Mouse (Mus musculus) megakaryocyte, embryonic 14.5 days (primary cell): ENCODE measurements around the gene Il1r2. TPM values are rescaled to one million over a fixed set of nuclear protein-coding genes. Genes with fewer than 3 reads are reported as not detected.

Source experiments
- H3K27me3 ChIP-seq: replicated peaks from 2 replicates; pipeline ENCODE3; 2012; ENCODE audit warnings: inconsistent platforms
- H3K36me3 ChIP-seq: replicated peaks from 2 replicates; pipeline ENCODE3; 2012; ENCODE audit warnings: low read length, inconsistent platforms, mixed read lengths
- H3K4me1 ChIP-seq: 2 replicates; pipeline ENCODE4 v1.6.1; 2012; ENCODE audit warnings: inconsistent platforms
- H3K4me3 ChIP-seq: replicated peaks from 2 replicates; pipeline ENCODE3; 2012; ENCODE audit warnings: moderate library complexity, mild to moderate bottlenecking, inconsistent platforms
- H3K9me3 ChIP-seq: 2 replicates; pipeline ENCODE4 v1.6.1; 2012; ENCODE audit warnings: inconsistent platforms
- FLI1 ChIP-seq: IDR thresholded peaks from 2 replicates; pipeline ENCODE4 v1.6.1; 2012; ENCODE audit warnings: low read length, inconsistent platforms, mixed read lengths
- GATA1 ChIP-seq: IDR thresholded peaks from 3 replicates; pipeline ENCODE4 v1.6.1; 2012; ENCODE audit warnings: mixed read lengths, low read length, inconsistent platforms, borderline replicate concordance
- polyA plus RNA-seq: library from polyadenylated mRNA; stranded (reverse); fragments of >175 nt; gene quantifications from 2 replicates; pipeline ENCODE4 v1.2.3, GENCODE M21; 2012; ENCODE audit warnings: low replicate concordance; ENCODE audit not compliant: insufficient read depth

Il1r2 gene
- polyA plus RNA-seq, 1 experiment = not detected

DNA sequence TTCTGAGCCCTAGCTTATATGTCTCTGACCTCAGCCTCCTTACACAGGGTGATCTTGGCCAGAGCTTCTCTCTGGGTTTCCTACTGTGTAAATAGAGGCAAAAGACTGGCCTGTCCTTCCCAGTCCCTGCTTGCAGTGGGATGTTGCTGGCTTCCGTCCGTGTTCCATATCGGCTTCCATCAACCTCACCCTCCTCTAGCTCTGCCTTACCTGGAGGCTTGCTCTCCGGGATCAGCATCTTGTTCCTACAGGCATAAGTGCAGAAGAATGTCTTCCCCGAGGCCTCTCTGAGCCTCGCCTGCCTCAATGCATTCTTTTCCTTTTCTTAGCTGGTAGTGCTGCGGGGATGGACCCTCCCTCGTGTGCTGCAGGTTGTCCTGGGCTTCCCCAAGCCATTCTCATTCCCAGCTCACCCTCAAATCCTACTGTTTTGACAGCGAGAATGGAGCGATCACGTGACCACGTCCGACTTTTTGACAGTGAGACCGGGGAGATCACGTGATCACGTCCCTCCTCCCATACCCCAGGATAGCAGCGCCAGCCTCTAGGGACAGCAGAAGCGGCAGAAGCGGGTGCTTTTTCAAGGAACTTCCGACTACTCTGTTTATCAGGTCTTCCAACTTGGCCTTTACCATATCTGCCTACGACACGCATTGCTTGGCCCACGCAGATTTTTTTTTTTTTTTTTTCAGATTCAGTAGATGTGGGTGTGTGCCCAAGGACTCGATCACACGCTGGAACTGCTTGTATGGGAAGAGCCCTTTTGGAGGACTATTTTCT is 11.7 kb downstream of the Il1r2 start:
- no peaks in the 10 kb centered on the region for H3K9me3 ChIP-seq
- no peaks in the 10 kb centered on the region for H3K36me3 ChIP-seq
- peaks cover 21% of the 10 kb centered on the region for H3K27me3 ChIP-seq
- no peak for TF ChIP-seq GATA1
- TF ChIP-seq FLI1 = no peak
- peak overlapping the region; percentile 89 for H3K4me3 ChIP-seq
- peaks cover 25% of the 10 kb centered on the region for H3K4me1 ChIP-seq

DNA sequence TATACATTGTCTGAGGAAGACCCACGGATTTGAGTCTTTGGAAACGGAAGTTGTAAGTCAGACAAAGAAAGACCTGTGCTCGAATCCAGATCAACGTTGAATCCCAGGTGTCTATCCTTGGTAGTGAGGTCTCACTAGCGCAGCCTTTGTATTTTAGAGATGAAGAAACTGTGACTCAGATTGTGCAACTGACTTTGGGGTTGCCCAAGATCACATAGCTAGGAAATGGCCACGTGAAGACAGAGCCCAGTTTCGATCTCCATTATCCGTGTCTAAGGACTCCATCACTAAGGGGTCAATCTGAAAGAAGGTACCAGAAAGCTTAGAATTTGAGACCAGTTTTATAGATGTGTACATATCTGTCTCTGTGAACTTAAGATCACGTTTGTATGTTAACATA is 17.3 kb downstream of the Il1r2 start:
- Histone ChIP-seq H3K9me3 (no peaks in the 10 kb centered on the region), H3K4me3 (no peak overlapping the region), H3K4me1 (peaks cover 16% of the 10 kb centered on the region; the same call in 1 of the 2 replicates), H3K36me3 (no peaks in the 10 kb centered on the region), H3K27me3 (peaks cover 15% of the 10 kb centered on the region)
- TF ChIP-seq FLI1 (no peak), GATA1 (no peak)

DNA sequence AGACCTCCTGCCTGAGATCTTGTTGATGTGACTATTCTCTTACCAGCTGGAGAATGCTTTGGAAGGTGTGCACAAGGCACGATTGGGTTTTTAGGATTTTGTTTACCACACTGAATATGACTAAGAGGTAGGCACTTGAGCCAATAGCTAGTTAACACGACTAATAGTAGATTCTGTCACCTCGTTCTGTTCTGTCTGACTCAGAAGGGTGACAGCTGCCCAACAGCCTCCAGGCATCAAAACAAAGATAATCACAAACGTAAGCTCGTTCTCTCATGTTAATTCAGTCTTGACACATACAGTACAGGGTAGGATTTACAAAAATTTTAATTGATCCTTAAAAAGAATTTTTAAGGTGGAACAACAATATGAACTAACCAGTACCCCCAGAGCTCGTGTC is 18.7 kb downstream of the Il1r2 start:
- Histone ChIP-seq H3K4me1 (peaks cover 9% of the 10 kb centered on the region; the same call in 1 of the 2 replicates), H3K4me3 (no peak overlapping the region)
- no peak for TF ChIP-seq FLI1
- TF ChIP-seq GATA1 = no peak

DNA sequence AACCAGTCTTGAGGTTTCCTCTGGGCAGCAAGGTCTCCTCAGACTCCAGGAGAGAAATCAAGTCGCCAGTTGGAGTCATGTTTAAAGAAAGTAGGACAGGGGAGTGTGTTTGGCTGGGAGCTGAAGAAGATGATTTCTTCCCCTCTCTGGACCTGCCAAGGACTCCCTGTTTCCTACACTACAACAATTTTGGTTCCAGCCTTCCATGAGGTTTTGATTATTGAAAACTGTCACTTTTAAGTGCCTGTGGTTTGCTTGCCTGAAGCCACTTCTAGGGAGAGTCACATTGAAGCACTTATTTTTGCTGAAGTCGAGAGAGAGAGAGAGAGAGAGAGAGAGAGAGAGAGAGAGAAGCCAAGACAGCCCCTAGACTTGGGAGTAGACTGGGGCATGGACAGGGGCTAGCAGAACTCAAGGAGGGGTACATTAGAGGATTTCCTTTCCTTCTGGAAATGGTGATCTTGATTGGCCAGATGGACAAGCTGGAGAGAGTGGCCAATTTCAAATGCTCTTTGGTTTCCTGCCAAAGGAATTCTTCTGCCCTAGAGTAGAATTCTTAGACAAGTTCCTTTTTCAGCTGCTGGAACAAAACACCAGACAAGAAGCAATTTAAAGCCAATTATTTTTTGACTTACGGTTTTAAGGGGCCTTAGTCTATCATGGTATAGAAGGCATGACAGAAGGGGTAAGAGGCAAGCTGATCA is 20.9 kb downstream of the Il1r2 start:
- peaks cover 4% of the 10 kb centered on the region; the same call in 1 of the 2 replicates for H3K9me3 ChIP-seq
- H3K4me3 ChIP-seq = no peak overlapping the region
- H3K27me3 ChIP-seq = peaks cover 11% of the 10 kb centered on the region
- TF ChIP-seq FLI1 (no peak), GATA1 (no peak)
- no peaks in the 10 kb centered on the region for H3K4me1 ChIP-seq
- H3K36me3 ChIP-seq = no peaks in the 10 kb centered on the region

More for the DNA sequence above, 18.7 kb downstream of the Il1r2 start:
- Histone ChIP-seq H3K27me3 (peaks cover 10% of the 10 kb centered on the region), H3K36me3 (no peaks in the 10 kb centered on the region), H3K9me3 (peaks cover under 1% of the 10 kb centered on the region; the same call in 1 of the 2 replicates)

DNA sequence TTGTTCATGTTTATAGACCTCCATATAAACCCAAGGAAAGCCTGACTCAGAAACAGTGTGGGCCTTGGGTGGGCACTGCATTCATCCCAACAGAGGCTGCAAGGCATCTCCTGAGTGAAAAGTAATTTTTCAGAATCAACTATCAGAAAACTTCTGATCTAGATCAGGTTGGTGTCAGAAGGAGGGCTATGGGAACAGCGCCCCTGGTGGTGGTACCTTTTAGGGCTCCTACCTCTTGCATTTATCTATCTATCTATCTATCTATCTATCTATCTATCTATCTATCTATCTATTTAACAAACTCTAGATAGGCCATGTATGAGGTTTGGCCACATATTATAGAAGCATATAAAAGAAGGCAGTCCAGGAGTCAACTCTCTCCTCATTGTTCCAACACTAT is 21.7 kb downstream of the Il1r2 start:
- no peaks in the 10 kb centered on the region for H3K36me3 ChIP-seq
- peaks cover 9% of the 10 kb centered on the region for H3K27me3 ChIP-seq
- peaks cover 4% of the 10 kb centered on the region; the same call in 1 of the 2 replicates for H3K9me3 ChIP-seq
- H3K4me3 ChIP-seq = no peak overlapping the region
- H3K4me1 ChIP-seq = no peaks in the 10 kb centered on the region
- TF ChIP-seq FLI1 = no peak
- no peak for TF ChIP-seq GATA1

DNA sequence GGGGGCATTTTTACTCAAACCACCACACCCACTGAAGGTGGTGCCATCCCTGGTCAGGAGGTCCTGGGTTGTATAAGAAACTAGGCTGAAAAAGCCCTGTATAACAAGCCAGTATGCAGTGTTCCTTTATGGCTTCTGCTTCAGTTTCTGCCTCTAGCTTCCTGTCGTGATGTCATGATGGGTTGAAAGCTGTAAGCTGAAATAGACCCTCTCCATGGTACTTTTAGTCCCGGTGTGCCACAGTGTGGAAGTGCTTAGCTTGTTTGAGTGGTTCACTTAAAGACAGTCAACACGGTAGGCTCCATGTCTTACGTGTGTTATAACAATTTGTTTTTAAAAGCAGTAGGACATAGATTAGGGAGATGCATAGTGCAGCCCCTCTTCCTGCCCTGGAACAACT is 32.4 kb downstream of the Il1r2 start:
- Histone ChIP-seq H3K4me3 (no peak overlapping the region), H3K9me3 (0 out of 2 replicates have a peak, but pooled peaks cover 6% of the 10 kb centered on the region), H3K27me3 (peaks cover 3% of the 10 kb centered on the region), H3K4me1 (no peaks in the 10 kb centered on the region), H3K36me3 (no peaks in the 10 kb centered on the region)
- TF ChIP-seq GATA1 (no peak), FLI1 (no peak)

DNA sequence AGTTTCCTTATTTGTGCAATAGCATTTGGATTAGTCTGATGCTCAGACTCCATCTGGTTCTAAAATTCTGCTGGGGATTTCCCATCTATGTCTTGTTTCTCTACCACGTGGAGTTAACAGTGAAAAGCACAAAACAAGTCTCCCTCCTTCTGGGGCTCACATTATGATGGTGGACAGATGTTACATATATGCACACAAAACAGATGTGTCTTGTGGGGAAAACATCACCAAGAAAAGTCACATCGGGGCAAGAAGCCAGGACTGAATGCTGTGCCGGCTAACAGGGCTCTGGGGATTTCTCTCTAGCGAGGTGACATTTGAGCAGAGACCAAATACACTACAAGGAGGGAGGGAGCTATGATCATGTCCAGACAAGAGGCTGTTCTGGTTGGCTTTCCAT is 32.8 kb downstream of the Il1r2 start:
- no peaks in the 10 kb centered on the region for H3K36me3 ChIP-seq
- 0 out of 2 replicates have a peak, but pooled peaks cover 6% of the 10 kb centered on the region for H3K9me3 ChIP-seq
- H3K4me3 ChIP-seq = no peak overlapping the region
- no peak for TF ChIP-seq GATA1
- no peak for TF ChIP-seq FLI1
- no peaks in the 10 kb centered on the region for H3K4me1 ChIP-seq
- peaks cover 3% of the 10 kb centered on the region for H3K27me3 ChIP-seq

DNA sequence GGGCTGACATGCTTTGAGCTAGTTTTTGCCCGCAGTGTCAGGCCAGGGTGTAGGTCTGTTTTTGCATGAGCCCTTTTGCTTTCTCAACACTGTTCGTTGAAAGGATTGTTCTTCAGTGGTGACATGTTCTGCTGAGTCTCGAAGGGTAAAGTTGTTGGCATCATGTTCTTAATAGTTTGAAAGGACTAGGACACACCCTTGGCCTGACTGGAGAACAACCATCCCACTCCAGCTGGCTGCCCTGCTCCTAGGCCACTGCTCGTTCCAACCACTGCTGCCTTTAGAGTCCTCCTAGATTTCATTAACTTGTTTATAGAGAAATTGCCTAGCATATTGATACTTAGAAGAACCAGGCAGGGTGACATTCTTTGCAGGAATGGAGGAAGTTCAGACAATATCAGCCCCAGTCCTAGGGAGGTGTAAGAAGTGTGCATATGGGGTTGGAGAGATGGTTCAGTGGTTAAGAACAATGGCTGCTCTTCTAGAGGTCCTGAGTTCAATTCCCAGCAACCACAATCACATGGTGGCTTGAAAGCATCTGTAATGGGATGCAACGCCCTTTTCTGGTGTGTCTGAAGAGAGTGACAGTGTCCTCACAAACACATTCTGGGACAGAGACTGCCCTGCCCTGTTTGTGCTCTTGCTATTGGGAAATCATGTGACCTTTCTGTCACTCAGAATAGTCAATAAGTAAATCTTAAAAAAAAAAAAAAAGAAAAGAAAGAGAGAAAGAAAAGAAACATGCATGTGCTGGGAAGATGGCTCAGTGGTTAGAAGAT is 34.3 kb downstream of the Il1r2 start:
- no peak for TF ChIP-seq GATA1
- TF ChIP-seq FLI1 = no peak
- Histone ChIP-seq H3K4me3 (no peak overlapping the region), H3K9me3 (0 out of 2 replicates have a peak, but pooled peaks cover 6% of the 10 kb centered on the region), H3K36me3 (no peaks in the 10 kb centered on the region), H3K27me3 (peaks cover under 1% of the 10 kb centered on the region), H3K4me1 (no peaks in the 10 kb centered on the region)

DNA sequence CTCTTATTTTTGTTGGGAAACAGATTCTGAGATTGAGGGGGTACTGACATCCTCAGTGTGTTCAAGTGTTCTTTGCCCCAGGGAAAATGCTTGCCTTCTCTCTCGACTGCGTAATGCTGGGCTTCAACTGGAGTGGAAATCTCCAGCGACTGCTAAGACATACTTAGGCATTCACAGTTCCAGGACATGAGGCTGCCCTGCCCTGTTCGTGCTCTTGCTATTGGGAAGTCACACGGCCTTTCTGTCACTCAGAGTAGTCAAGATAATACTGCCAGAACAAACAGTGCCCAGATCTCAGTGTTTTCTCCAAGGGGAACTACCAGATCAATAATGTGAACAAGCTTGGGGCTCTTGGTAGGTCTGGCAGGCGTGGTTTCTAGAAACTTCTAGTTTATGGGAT is 35.9 kb downstream of the Il1r2 start:
- no peak overlapping the region for H3K4me3 ChIP-seq
- H3K27me3 ChIP-seq = peaks cover 2% of the 10 kb centered on the region
- 0 out of 2 replicates have a peak, but pooled peaks cover 6% of the 10 kb centered on the region for H3K9me3 ChIP-seq
- H3K36me3 ChIP-seq = no peaks in the 10 kb centered on the region
- no peaks in the 10 kb centered on the region for H3K4me1 ChIP-seq
- TF ChIP-seq GATA1 (no peak), FLI1 (no peak)

DNA sequence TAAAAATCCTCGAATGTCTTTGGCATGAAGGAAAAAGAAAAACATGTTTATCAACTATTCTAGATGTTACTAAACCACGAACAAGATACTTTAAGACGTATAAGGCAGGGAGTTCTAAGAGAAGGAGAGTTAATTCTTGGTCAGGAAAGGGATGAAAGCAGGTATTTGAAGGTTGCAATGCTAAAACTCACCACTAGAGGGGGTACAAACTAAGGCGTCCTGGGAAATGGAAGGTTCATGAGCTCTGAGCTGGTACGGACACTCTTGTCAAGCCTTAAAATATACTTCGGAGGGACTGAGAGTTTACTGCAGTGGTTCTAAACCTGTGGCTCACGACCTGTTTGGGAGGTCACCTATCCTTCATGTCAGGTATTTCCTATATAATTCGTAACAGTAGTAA is 41.4 kb downstream of the Il1r2 start:
- no peak for TF ChIP-seq FLI1
- Histone ChIP-seq H3K9me3 (no peaks in the 10 kb centered on the region), H3K4me3 (no peak overlapping the region)

More for the DNA sequence above, 41.4 kb downstream of the Il1r2 start:
- H3K4me1 ChIP-seq = peaks cover 5% of the 10 kb centered on the region
- H3K36me3 ChIP-seq = no peaks in the 10 kb centered on the region
- H3K27me3 ChIP-seq = peaks cover 2% of the 10 kb centered on the region
